Mouse (Mus musculus) lung, embryonic 15.5 days (tissue): ENCODE data around the gene Osbpl9. TPM values are rescaled to one million over a fixed set of nuclear protein-coding genes. Genes with fewer than 3 reads are reported as not detected.

Experiments used
- ATAC-seq: fragments of 200-750 bp; cut with Nextera tagmentation; 2 replicates; pipeline ENCODE4 v1.8.0; 2017; ENCODE audit warnings: moderate number of reproducible peaks, borderline replicate concordance; ENCODE audit not compliant: low FRiP score, low TSS enrichment; ENCODE audit errors: extremely low read depth
- H3K27ac ChIP-seq: fragments of 300-500 bp; sonication (generic); 2 replicates; pipeline ENCODE4 v1.5.1; 2015; ENCODE audit warnings: moderate library complexity, mild to moderate bottlenecking, inconsistent platforms
- H3K27me3 ChIP-seq: fragments of 300-500 bp; sonication (generic); 2 replicates; pipeline ENCODE4 v1.6.1; 2015; ENCODE audit warnings: inconsistent platforms
- H3K36me3 ChIP-seq: fragments of 300-500 bp; sonication (generic); 2 replicates; pipeline ENCODE4 v1.6.1; 2015; ENCODE audit warnings: inconsistent platforms
- H3K4me1 ChIP-seq: fragments of 300-500 bp; sonication (generic); 2 replicates; pipeline ENCODE4 v1.6.1; 2015; ENCODE audit warnings: inconsistent platforms
- H3K4me2 ChIP-seq: fragments of 300-500 bp; sonication (generic); 2 replicates; pipeline ENCODE4 v1.6.1; 2015; ENCODE audit warnings: inconsistent platforms, mild to moderate bottlenecking, moderate library complexity
- H3K4me3 ChIP-seq: fragments of 300-500 bp; sonication (generic); 2 replicates; pipeline ENCODE4 v1.5.1; 2015; ENCODE audit warnings: mild to moderate bottlenecking, inconsistent platforms
- H3K9ac ChIP-seq: fragments of 300-500 bp; sonication (generic); 2 replicates; pipeline ENCODE4 v1.6.1; 2015; ENCODE audit warnings: inconsistent platforms
- H3K9me3 ChIP-seq: fragments of 300-500 bp; sonication (generic); 2 replicates; pipeline ENCODE4 v1.6.1; 2016; ENCODE audit warnings: inconsistent platforms
- WGBS: fragments of 180-500 bp; shearing (Covaris S2); methylation state at CpG from one replicate; pipeline ENCODE4 v1.1.7; 2015; 5-methylcytosine and 5-hydroxymethylcytosine counted together
- polyA plus RNA-seq: library from polyadenylated mRNA; unstranded; fragments of >200 nt; fragmentation: Nextera tagmentation; extraction: Ambion mirVana; gene quantifications from 2 replicates; pipeline ENCODE4 v1.2.1, GENCODE M21; 2015

Osbpl9 gene
- polyA plus RNA-seq = 65.2 and 67.3 TPM in 2 replicates

- Histone ChIP-seq H3K9me3 (no peaks in the 10 kb centered on the region), H3K36me3 (no peaks in the 10 kb centered on the region), H3K27ac (peak within 1 kb of the TSS; percentile 97), H3K27me3 (no peaks in the 10 kb centered on the region), H3K9ac (peak within 1 kb of the TSS; percentile 50), H3K4me2 (peak within 1 kb of the TSS; percentile 87), H3K4me3 (peak within 1 kb of the TSS; percentile 74), H3K4me1 (peaks cover 20% of the 10 kb centered on the region; the same call in 1 of the 2 replicates)
- under 1% methylated on average over 59 of the region's 59 CpGs for WGBS
- peak; percentile 99 for ATAC-seq
These were observed at the start of gene Osbpl9 for GRCm38 (mm10) chr4:109201582-109202424. Gene Osbpl9, minus strand, starts transcription at chr4:109202272.

- no peak overlapping the region for H3K4me3 ChIP-seq
- 32% methylated on average over 3 of the region's 3 CpGs for WGBS
- no peaks in the 10 kb centered on the region for H3K27me3 ChIP-seq
- no peak overlapping the region for H3K4me2 ChIP-seq
- peaks cover 5% of the 10 kb centered on the region; the same call in 1 of the 2 replicates for H3K4me1 ChIP-seq
- H3K27ac ChIP-seq = no peak overlapping the region
- no peak overlapping the region for H3K9ac ChIP-seq
- H3K36me3 ChIP-seq = no peaks in the 10 kb centered on the region
- H3K9me3 ChIP-seq = no peaks in the 10 kb centered on the region
- no peak for ATAC-seq
These were observed 49.5 kb upstream of the Osbpl9 start for GRCm38 (mm10) chr4:109251605-109252004.

GRCm38 (mm10) chr4:109245016-109245620 is 43.0 kb upstream of the Osbpl9 start:
- no peak for ATAC-seq

GRCm38 (mm10) chr4:109244506-109244905 is 42.4 kb upstream of the Osbpl9 start:
- Histone ChIP-seq H3K4me2 (no peak overlapping the region), H3K4me3 (no peak overlapping the region), H3K9ac (no peak overlapping the region), H3K27ac (no peak overlapping the region), H3K36me3 (no peaks in the 10 kb centered on the region), H3K27me3 (no peaks in the 10 kb centered on the region), H3K9me3 (no peaks in the 10 kb centered on the region), H3K4me1 (peaks cover 9% of the 10 kb centered on the region; the same call in 1 of the 2 replicates)
- ATAC-seq = no peak
- WGBS = 69% methylated on average over 7 of the region's 7 CpGs

More at GRCm38 (mm10) chr4:109245016-109245620, 43.0 kb upstream of the Osbpl9 start:
- no peaks in the 10 kb centered on the region for H3K36me3 ChIP-seq
- no peaks in the 10 kb centered on the region for H3K27me3 ChIP-seq
- WGBS = 73% methylated on average over 6 of the region's 6 CpGs
- H3K4me1 ChIP-seq = peaks cover 9% of the 10 kb centered on the region; the same call in 1 of the 2 replicates
- no peak overlapping the region for H3K27ac ChIP-seq
- no peak overlapping the region for H3K4me2 ChIP-seq
- H3K9me3 ChIP-seq = no peaks in the 10 kb centered on the region
- H3K9ac ChIP-seq = no peak overlapping the region
- no peak overlapping the region for H3K4me3 ChIP-seq

GRCm38 (mm10) chr4:109241934-109242333 is 39.9 kb upstream of the Osbpl9 start:
- Histone ChIP-seq H3K36me3 (no peaks in the 10 kb centered on the region), H3K27me3 (no peaks in the 10 kb centered on the region), H3K4me2 (no peak overlapping the region), H3K4me3 (no peak overlapping the region), H3K27ac (no peak overlapping the region), H3K4me1 (peaks cover 9% of the 10 kb centered on the region; the same call in 1 of the 2 replicates), H3K9me3 (no peaks in the 10 kb centered on the region), H3K9ac (no peak overlapping the region)
- WGBS = 46% methylated on average over 4 of the region's 4 CpGs
- peak; percentile 75; the same call in 1 of the 2 replicates for ATAC-seq

- Histone ChIP-seq H3K9ac (no peak overlapping the region), H3K4me1 (peaks cover 9% of the 10 kb centered on the region; the same call in 1 of the 2 replicates), H3K36me3 (no peaks in the 10 kb centered on the region), H3K4me3 (no peak overlapping the region), H3K9me3 (no peaks in the 10 kb centered on the region), H3K4me2 (no peak overlapping the region), H3K27ac (no peak overlapping the region), H3K27me3 (no peaks in the 10 kb centered on the region)
- no peak for ATAC-seq
These were observed 39.1 kb upstream of the Osbpl9 start for GRCm38 (mm10) chr4:109241221-109241620.

- H3K4me1 ChIP-seq = peaks cover 11% of the 10 kb centered on the region; the same call in 1 of the 2 replicates
- no peaks in the 10 kb centered on the region for H3K36me3 ChIP-seq
- H3K27me3 ChIP-seq = no peaks in the 10 kb centered on the region
- no peak overlapping the region for H3K9ac ChIP-seq
- no peak overlapping the region for H3K4me3 ChIP-seq
- no peak overlapping the region for H3K4me2 ChIP-seq
- H3K27ac ChIP-seq = no peak overlapping the region
- H3K9me3 ChIP-seq = no peaks in the 10 kb centered on the region
- 77% methylated on average over 24 of the region's 24 CpGs for WGBS
- ATAC-seq = no peak
These were observed 36.6 kb upstream of the Osbpl9 start for GRCm38 (mm10) chr4:109238428-109239268.

- H3K4me1 ChIP-seq = 0 out of 2 replicates have a peak, but pooled peaks cover 2% of the 10 kb centered on the region
- no peak overlapping the region for H3K4me3 ChIP-seq
- H3K36me3 ChIP-seq = no peaks in the 10 kb centered on the region
- ATAC-seq = no peak
- H3K27ac ChIP-seq = no peak overlapping the region
- H3K4me2 ChIP-seq = no peak overlapping the region
- 68% methylated on average over 7 of the region's 7 CpGs for WGBS
- no peaks in the 10 kb centered on the region for H3K27me3 ChIP-seq
- H3K9ac ChIP-seq = no peak overlapping the region
- H3K9me3 ChIP-seq = no peaks in the 10 kb centered on the region
These were observed 34.3 kb upstream of the Osbpl9 start for GRCm38 (mm10) chr4:109236186-109236879.

GRCm38 (mm10) chr4:109234806-109235350 is 32.8 kb upstream of the Osbpl9 start:
- ATAC-seq = no peak; the same call in 1 of the 2 replicates
- WGBS = 63% methylated on average over 9 of the region's 9 CpGs
- H3K36me3 ChIP-seq = no peaks in the 10 kb centered on the region
- no peak overlapping the region for H3K9ac ChIP-seq
- no peak overlapping the region for H3K4me3 ChIP-seq
- no peak overlapping the region for H3K4me2 ChIP-seq
- H3K27ac ChIP-seq = no peak overlapping the region
- H3K4me1 ChIP-seq = 0 out of 2 replicates have a peak, but pooled peaks cover 2% of the 10 kb centered on the region
- H3K9me3 ChIP-seq = no peaks in the 10 kb centered on the region
- H3K27me3 ChIP-seq = no peaks in the 10 kb centered on the region

GRCm38 (mm10) chr4:109234185-109234584 is 32.1 kb upstream of the Osbpl9 start, which contains the start of gene Calr4:
Gene Calr4, plus strand, starts transcription at chr4:109234485.
- no peak within 1 kb of the TSS for H3K4me3 ChIP-seq
- no peaks in the 10 kb centered on the region for H3K27me3 ChIP-seq
- ATAC-seq = no peak
- no peak within 1 kb of the TSS for H3K9ac ChIP-seq
- H3K36me3 ChIP-seq = no peaks in the 10 kb centered on the region
- 0 out of 2 replicates have a peak, but pooled peaks cover 2% of the 10 kb centered on the region for H3K4me1 ChIP-seq
- no peak within 1 kb of the TSS for H3K27ac ChIP-seq
- no peak within 1 kb of the TSS for H3K4me2 ChIP-seq
- 60% methylated on average over 2 of the region's 2 CpGs for WGBS
- no peaks in the 10 kb centered on the region for H3K9me3 ChIP-seq
